9 mouse cellular contexts compared by ENCODE assay signal in the genomic region with DNA sequence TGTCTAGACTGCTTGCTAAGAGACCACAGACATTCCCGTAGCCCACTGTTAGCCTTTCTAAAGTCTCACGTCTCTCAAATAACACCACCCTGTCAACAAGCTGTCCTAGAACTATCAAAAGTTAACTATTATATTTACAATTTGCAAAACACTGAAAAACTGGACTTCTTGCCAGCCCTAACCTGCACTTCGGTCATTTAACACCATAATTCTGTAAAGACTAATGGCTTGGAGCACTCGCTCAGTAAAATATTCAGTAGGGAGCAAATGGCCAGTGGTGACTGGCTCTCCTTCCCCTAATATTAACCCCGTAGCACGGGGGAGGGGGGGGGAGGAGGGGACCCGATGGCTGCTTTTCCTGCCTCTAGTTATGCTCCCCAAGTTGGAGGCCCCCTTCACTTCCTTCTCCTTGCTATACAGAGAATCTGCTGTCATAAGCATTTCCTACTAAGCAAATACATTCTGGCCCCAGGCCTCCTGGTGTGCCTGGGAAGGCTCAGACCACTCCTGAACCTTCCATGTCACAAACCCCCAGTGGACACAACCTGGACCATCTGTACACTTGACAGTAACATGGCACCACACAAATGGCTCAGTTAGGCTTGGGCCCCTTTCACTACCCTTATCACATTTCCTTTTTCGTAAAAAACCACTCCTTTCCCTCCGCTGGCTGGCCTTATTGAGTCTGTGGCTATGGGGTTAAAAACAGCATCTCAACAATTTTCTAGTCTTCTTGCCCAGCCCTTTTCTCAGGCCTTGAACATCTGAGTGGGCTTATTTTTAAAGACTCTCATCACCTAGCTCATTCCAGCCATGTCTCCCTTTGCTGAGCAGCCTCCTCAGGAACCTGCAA. TPM values are rescaled to one million over a fixed set of nuclear protein-coding genes. Genes with fewer than 3 reads are reported as not detected.
DNase-seq lines count a peak whose midpoint lies in the region; ATAC-seq and TF ChIP-seq lines count a peak whose summit lies in the region.
"Had no signal": no experiment of that assay in that cellular context is flagged by ENCODE, and none has a peak within 500 bp of the region (broad histone marks: within the 10 kb centered on the region; RNA-seq: fewer than 3 reads in every experiment).

No protein-coding gene starts in this region.

- intact Hi-C loops in gastrocnemius, postnatal 36 days (cut with DNase I), result no loop called here

- DNase-seq in kidney, adult 2 months, result peak; percentile 51
- DNase-seq in kidney, postnatal 10 days, result no peak
- no peak for DNase-seq in hindbrain, postnatal 0 days (ENCODE audit: low spot score)
- peak; percentile 69 for DNase-seq in midbrain, embryonic 11.5 days (ENCODE audit: low spot score, missing footprints)
- DNase-seq in adrenal gland, adult 18-20 months (ENCODE audit: low spot score in 2 of 2), result no peak
- DNase-seq in ovary, postnatal 36 days (ENCODE audit: low spot score), result no peak
- DNase-seq in gastrocnemius, postnatal 36 days, result no peak

- TF ChIP-seq CTCF in kidney, adult 2 months (conservative IDR thresholded peaks at IDR 0.05; ENCODE audit: insufficient read depth, insufficient read length, low read depth, low read length), result no peak
- no peak for TF ChIP-seq CTCF in bone marrow, adult 2 months (IDR thresholded peaks at IDR 0.05; ENCODE audit: control insufficient read depth, insufficient read depth, low read length)
- TF ChIP-seq CTCF in hindbrain, postnatal 0 days (IDR thresholded peaks at IDR 0.05; ENCODE audit: low read depth), result no peak

- peak overlapping the region; percentile 3; the same call in 1 of the 2 replicates for H3K9ac ChIP-seq in hindbrain, postnatal 0 days (replicated peaks; ENCODE audit: low read length)
- H3K9ac ChIP-seq in midbrain, embryonic 11.5 days (ENCODE audit: low read length), result no peak overlapping the region

- ATAC-seq in hindbrain, postnatal 0 days, result no peak
- ATAC-seq in midbrain, embryonic 11.5 days (ENCODE audit: low FRiP score), result no peak

- no peak for TF ChIP-seq POLR2A in kidney, adult 2 months (IDR thresholded peaks at IDR 0.05; ENCODE audit: low read depth, low read length)
- TF ChIP-seq POLR2A in bone marrow, adult 2 months (IDR thresholded peaks at IDR 0.05; ENCODE audit: borderline replicate concordance, control insufficient read depth, low read depth, low read length), result no peak

- H3K27me3 ChIP-seq in kidney, adult 2 months (replicated peaks; ENCODE audit: control insufficient read depth, insufficient read depth, low read length), result no peaks in the 10 kb centered on the region
- no peaks in the 10 kb centered on the region for H3K27me3 ChIP-seq in hindbrain, postnatal 0 days (ENCODE audit: insufficient read depth, low read length)
- no peaks in the 10 kb centered on the region for H3K27me3 ChIP-seq in midbrain, embryonic 11.5 days (ENCODE audit: control insufficient read depth, insufficient read depth, low read length)

- H3K4me1 ChIP-seq in kidney, adult 2 months (ENCODE audit: control insufficient read depth, insufficient read depth, low read length), result peaks cover 43% of the 10 kb centered on the region
- peaks cover 16% of the 10 kb centered on the region for H3K4me1 ChIP-seq in bone marrow, adult 2 months (ENCODE audit: control insufficient read depth, insufficient read depth, low read length)
- peaks cover 38% of the 10 kb centered on the region for H3K4me1 ChIP-seq in hindbrain, postnatal 0 days (ENCODE audit: insufficient read depth, low read length)
- peaks cover 42% of the 10 kb centered on the region for H3K4me1 ChIP-seq in midbrain, embryonic 11.5 days (ENCODE audit: control insufficient read depth, insufficient read depth, low read length)

- no peak overlapping the region for H3K4me2 ChIP-seq in hindbrain, postnatal 0 days (ENCODE audit: low read depth, low read length)
- no peak overlapping the region for H3K4me2 ChIP-seq in midbrain, embryonic 11.5 days

- no peaks in the 10 kb centered on the region for H3K9me3 ChIP-seq in hindbrain, postnatal 0 days (ENCODE audit: low read length)
- no peaks in the 10 kb centered on the region for H3K9me3 ChIP-seq in midbrain, embryonic 11.5 days (ENCODE audit: control insufficient read depth, low read length)

- H3K36me3 ChIP-seq in kidney, adult 2 months (ENCODE audit: control insufficient read depth, insufficient read depth, low read length), result no peaks in the 10 kb centered on the region
- no peaks in the 10 kb centered on the region for H3K36me3 ChIP-seq in hindbrain, postnatal 0 days (ENCODE audit: insufficient read depth, low read length)
- H3K36me3 ChIP-seq in midbrain, embryonic 11.5 days (ENCODE audit: control insufficient read depth, insufficient read depth, low read length), result no peaks in the 10 kb centered on the region

- WGBS in kidney, adult 2 months, result 34% methylated on average over 9 of the region's 9 CpGs
- WGBS in bone marrow, adult 2 months, result 28% methylated on average over 9 of the region's 9 CpGs
- 73% methylated on average over 9 of the region's 9 CpGs for WGBS in hindbrain, postnatal 0 days
- WGBS in midbrain, embryonic 11.5 days, result 87% methylated on average over 8 of the region's 9 CpGs

- H3K27ac ChIP-seq in kidney, adult 2 months (ENCODE audit: insufficient read depth, low read depth, low read length), result no peak overlapping the region
- peak overlapping the region; percentile 44 for H3K27ac ChIP-seq in bone marrow, adult 2 months (ENCODE audit: control insufficient read depth, insufficient read depth, low read depth, low read length, poor library complexity)
- no peak overlapping the region for H3K27ac ChIP-seq in hindbrain, postnatal 0 days
- no peak overlapping the region for H3K27ac ChIP-seq in midbrain, embryonic 11.5 days (ENCODE audit: low read depth, low read length)
- H3K27ac ChIP-seq: left cerebral cortex, adult 2 months had no signal

- no peak overlapping the region for H3K4me3 ChIP-seq in kidney, adult 2 months (ENCODE audit: insufficient read depth, low read depth, low read length)
- H3K4me3 ChIP-seq in bone marrow, adult 2 months (replicated peaks; ENCODE audit: control insufficient read depth, low read depth, low read length), result no peak overlapping the region
- no peak overlapping the region for H3K4me3 ChIP-seq in hindbrain, postnatal 0 days (ENCODE audit: low read length)
- H3K4me3 ChIP-seq in midbrain, embryonic 11.5 days (ENCODE audit: low read depth, low read length), result no peak overlapping the region
- H3K4me3 ChIP-seq: left cerebral cortex, adult 2 months had no signal

RNA-seq across cellular contexts. Expression of a gene that starts 8.2 kb away (rescaled TPM):
- 7.1 and 8.0 TPM in 2 replicates for polyA plus RNA-seq in kidney, adult 2 months (2012; rRNA removed)
- polyA plus RNA-seq in bone marrow, adult 2 months (2011; ENCODE audit: insufficient read depth, insufficient read length, low replicate concordance, missing spikeins), result 23.1 and 35.7 TPM in 2 replicates
- total RNA-seq in hindbrain, postnatal 0 days (2014; rRNA removed), result 30.8 and 34.8 TPM in 2 replicates
- polyA plus RNA-seq in hindbrain, postnatal 0 days (2015; fragmentation: Nextera tagmentation; extraction: Ambion mirVana), result 38.0 and 41.9 TPM in 2 replicates
- 38.5 and 39.9 TPM in 2 replicates for polyA plus RNA-seq in midbrain, embryonic 11.5 days (2014; fragmentation: Nextera tagmentation; extraction: Ambion mirVana)
- total RNA-seq in adrenal gland, adult 18-20 months (2021), result 10 to 100 TPM; 24.2 to 25.7 TPM
- total RNA-seq in gastrocnemius, postnatal 36 days (2021), result 10 to 100 TPM; 21.1 to 23.7 TPM

RNA-seq across cellular contexts. Expression of a gene that starts 56.1 kb away (rescaled TPM):
- 50.0 and 50.5 TPM in 2 replicates for polyA plus RNA-seq in kidney, adult 2 months (2012; rRNA removed)
- 24.0 and 38.4 TPM in 2 replicates for polyA plus RNA-seq in bone marrow, adult 2 months (2011; ENCODE audit: insufficient read depth, insufficient read length, low replicate concordance, missing spikeins)
- total RNA-seq in hindbrain, postnatal 0 days (2014; rRNA removed), result 31.8 and 52.5 TPM in 2 replicates
- 51.1 and 52.0 TPM in 2 replicates for polyA plus RNA-seq in hindbrain, postnatal 0 days (2015; fragmentation: Nextera tagmentation; extraction: Ambion mirVana)
- 50.5 and 57.3 TPM in 2 replicates for polyA plus RNA-seq in midbrain, embryonic 11.5 days (2014; fragmentation: Nextera tagmentation; extraction: Ambion mirVana)
- total RNA-seq in adrenal gland, adult 18-20 months (2021), result 10 to 100 TPM; 36.7 to 38.4 TPM
- 10 to 100 TPM; 14.8 to 17.8 TPM for total RNA-seq in gastrocnemius, postnatal 36 days (2021)

Comparison
In these comparisons a context has a peak if more than half of its experiments do, and no peak if none do; other contexts are left out.
1. DNase-seq: peak in kidney, adult 2 months (single experiment) and midbrain, embryonic 11.5 days (single experiment); none in kidney, postnatal 10 days (single experiment), hindbrain, postnatal 0 days (single experiment), adrenal gland, adult 18-20 months (0 of 2), ovary, postnatal 36 days (single experiment) and gastrocnemius, postnatal 36 days (0 of 2).